Mouse (Mus musculus) lung, postnatal 0 days (tissue): Measurements from ENCODE around the gene Slc1a2.

Experiments used
- CTCF ChIP-seq: IDR thresholded peaks from 2 replicates; pipeline ENCODE4 v1.5.1; 2016; ENCODE audit warnings: antibody characterized with exemption, mild to moderate bottlenecking
- EP300 ChIP-seq: IDR thresholded peaks from 2 replicates; pipeline ENCODE4 v1.6.1; 2016; ENCODE audit warnings: antibody characterized with exemption, mild to moderate bottlenecking, control low read depth

DNA sequence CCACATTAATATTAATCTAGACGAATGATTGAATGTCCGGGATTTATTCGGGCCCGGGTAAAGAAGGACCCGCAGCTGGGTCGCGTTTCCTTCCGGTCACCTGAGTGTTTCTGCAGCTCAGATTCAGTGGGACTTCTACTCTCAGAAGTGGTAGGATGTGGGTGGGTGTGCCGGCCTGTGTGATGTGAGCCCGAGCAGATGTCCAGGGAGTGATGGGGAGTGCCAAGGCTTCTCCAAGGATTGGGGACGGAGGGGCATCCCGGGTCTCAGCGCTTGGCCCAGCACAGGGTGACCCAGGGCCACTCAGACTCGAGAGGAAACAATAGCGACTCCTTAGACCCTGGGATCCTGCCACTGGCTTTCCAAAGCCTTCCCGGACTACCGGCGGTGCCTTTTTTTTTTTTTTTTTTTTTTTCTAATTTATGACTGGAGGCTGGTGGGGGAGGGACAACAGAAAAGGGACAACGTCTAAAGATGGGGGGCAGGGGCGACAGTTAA lies at the start of gene Slc1a2:
- TF ChIP-seq CTCF, result no peak
- TF ChIP-seq EP300, result no peak
